Mouse (Mus musculus): Measurements from ENCODE around the gene Pcolce2.

DNA sequence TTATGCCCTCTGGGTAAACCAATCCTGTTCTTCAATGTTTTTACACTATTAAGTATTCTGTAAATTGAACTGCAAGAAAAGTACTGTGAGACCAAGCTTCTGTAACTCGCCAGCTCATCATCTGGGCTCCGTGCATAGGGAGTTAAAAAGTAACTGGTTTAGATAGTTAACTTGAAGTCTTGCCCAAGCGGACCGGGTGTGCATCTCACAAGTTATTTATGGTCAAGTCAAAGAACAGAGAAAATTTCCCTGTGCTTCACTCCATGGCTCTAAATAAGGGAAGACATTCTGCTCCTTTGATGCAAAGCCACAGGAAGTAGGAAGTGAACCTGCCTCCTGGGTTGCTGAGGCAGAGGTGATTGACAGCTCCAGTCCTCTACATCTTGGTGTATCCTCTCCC, 43.1 kb upstream of the Pcolce2 start:
- no peak for TF ChIP-seq CTCF (conservative IDR thresholded peaks at IDR 0.05; ENCODE audit: insufficient read depth, insufficient read length, low read depth, low read length)
- no peak for TF ChIP-seq POLR2A (IDR thresholded peaks at IDR 0.05; ENCODE audit: low read depth, low read length)

Measured in kidney, adult 2 months (tissue).